Mouse (Mus musculus): ENCODE measurements at regions not wholly inside any gene's neighbourhood (a gene's known extent, or its start where the extent isn't known, plus 50 kb on each side); places are given as distances from the start of the nearest gene placed in this dataset.

- TF ChIP-seq CTCF (conservative IDR thresholded peaks at IDR 0.05; ENCODE audit: low read length) (no peak; the same call in 1 of the 2 replicates), POU5F1 (IDR thresholded peaks at IDR 0.05; ENCODE audit: borderline replicate concordance, low read length) (no peak), NANOG (IDR thresholded peaks at IDR 0.05; ENCODE audit: borderline replicate concordance, low read length) (no peak)
These were observed 101.5 kb upstream of the Vps8 start for GRCm38 (mm10) chr16:21321188-21322070.
